Mouse (Mus musculus) lung, adult 2 months (tissue): ENCODE measurements at regions not wholly inside any gene's neighbourhood (a gene's known extent, or its start where the extent isn't known, plus 50 kb on each side); places are given as distances from the start of the nearest gene placed in this dataset.

Source experiments
- CTCF ChIP-seq: fragments of 200-500 bp; IDR thresholded peaks from 2 replicates; pipeline ENCODE4 v1.5.1; 2011; ENCODE audit warnings: mild to moderate bottlenecking, low read length, control low read depth; ENCODE audit not compliant: insufficient read depth
- POLR2A ChIP-seq: fragments of 200-500 bp; IDR thresholded peaks from 2 replicates; pipeline ENCODE4 v1.6.1; 2011; ENCODE audit warnings: low read depth, mild to moderate bottlenecking, control low read depth, low read length, borderline replicate concordance; ENCODE audit errors: extremely low read depth

DNA sequence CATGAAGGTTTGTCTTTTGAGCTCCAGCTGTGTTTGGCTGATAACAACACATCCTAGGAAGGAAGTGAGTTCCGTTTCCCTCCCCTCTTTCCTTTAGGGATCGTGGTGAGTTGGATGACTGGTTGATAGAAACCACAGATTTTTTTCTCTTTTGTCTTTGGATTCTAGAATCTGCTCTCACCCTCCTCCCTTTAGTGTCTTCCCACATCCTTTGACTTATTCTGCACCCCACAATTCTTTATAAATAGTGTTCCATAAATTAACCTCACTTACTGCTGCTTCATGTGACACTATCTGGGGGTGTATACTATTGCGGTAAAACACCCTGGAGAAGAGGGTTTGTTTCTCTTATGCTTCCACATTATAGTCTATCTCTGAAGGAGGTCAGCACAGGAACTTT is 285.7 kb downstream of the CK137956 start:
- TF ChIP-seq POLR2A, result no peak
- TF ChIP-seq CTCF, result no peak
